Mouse (Mus musculus): ENCODE results near the gene Morn2.
"Not testable (repeated sequence)": the region's sequence is repeated elsewhere in the genome, so short reads cannot be mapped to it uniquely, and the experiment has no call there.

The Morn2 gene

GRCm38 (mm10) chr17:80290074-80290657, at the start of gene Morn2, which contains the start of gene Dhx57:
Gene Morn2 (plus strand): TSS chr17:80290203.
Gene Dhx57 (minus strand): TSS chr17:80290476.
- peak; percentile 95 for DNase-seq (ENCODE audit: low read depth, low spot score)

- no peak for DNase-seq (ENCODE audit: low read depth, low spot score)
Measured at GRCm38 (mm10) chr17:80241594-80241993, 48.4 kb upstream of the Morn2 start.

DNA sequence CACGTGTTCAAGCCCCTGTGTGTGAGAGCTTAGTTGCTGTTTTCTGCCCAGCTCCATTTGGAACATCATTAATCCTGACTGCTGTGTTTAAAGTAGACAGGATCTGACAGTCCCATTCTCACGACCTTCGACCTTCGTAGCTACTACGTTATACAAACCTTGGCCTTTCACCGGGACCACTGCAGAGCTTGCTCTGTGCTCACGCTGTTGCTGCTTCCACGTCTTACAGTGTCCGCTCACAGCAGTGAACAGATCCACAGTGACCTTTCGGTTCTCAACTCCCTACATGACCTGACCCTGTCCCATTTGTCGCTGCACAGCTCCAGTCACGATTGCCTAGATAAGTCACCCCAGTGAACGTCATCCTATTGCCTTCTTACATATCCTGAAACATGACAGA, 46.9 kb upstream of the Morn2 start:
- DNase-seq (ENCODE audit: low read depth, low spot score) = no peak

- no peak for DNase-seq (ENCODE audit: low read depth, low spot score)
Measured at GRCm38 (mm10) chr17:80252757-80253525, 37.1 kb upstream of the Morn2 start.

- no peak for DNase-seq (ENCODE audit: low read depth, low spot score)
Measured at GRCm38 (mm10) chr17:80254421-80254820, 35.6 kb upstream of the Morn2 start.

DNA sequence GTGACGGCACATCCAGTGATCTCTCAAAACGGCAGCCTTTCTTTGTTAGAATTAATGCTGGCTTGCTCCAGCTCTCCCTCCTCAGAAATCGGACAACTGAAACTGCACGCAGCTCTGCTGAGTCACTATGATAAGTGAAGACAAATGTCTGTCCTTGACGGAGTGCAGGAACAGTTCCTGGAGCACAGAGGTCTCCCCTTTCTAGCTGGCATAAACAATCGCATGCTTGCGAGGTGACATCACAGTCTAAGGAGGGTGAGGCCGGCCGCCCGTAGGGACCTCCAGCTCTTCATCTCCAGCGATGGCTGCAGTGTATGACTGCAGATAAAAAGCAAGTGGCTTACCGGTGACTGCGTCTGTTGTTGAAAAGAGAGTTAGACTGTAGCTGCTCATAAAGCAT, 34.8 kb upstream of the Morn2 start:
- peak; percentile 16 for DNase-seq (ENCODE audit: low read depth, low spot score)

DNA sequence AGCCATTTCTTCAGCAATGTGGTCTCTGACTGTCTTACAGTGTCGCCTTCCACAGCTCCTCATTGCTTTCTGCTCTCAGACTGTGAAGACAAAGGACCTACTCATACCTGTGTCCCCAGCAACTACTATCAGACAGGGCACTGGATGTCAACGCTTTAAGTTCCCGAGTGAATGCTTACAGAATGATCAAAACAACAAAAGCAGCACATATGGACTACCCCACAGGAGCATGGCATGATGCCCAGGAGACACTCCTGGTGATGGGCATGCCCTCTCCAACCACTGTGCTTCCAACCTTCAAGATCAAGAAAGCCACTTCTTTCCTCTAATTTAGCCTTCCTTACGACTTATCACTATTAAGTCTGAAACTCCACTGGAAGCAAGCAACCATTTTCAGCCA, 22.9 kb upstream of the Morn2 start:
- DNase-seq (ENCODE audit: low read depth, low spot score) = no peak

DNA sequence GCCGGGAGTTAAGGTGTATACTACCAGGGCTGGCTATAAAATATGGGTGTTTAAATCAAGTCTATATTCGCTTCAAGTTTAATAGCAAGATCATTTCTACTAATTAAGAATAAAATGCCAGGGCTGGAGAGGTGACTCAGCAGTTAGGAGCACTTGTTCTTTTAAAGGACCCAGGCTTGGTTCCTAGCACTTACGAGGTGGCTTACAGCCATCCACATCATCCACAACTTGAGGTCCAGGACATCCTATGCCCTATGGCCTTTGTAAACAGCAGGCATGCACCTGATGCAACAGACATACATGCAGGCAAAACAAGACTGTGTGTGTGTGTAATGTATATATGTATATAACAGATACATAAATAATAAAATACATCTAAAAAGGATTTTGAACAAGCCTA, 21.9 kb upstream of the Morn2 start:
- no peak for DNase-seq (ENCODE audit: low read depth, low spot score)

DNA sequence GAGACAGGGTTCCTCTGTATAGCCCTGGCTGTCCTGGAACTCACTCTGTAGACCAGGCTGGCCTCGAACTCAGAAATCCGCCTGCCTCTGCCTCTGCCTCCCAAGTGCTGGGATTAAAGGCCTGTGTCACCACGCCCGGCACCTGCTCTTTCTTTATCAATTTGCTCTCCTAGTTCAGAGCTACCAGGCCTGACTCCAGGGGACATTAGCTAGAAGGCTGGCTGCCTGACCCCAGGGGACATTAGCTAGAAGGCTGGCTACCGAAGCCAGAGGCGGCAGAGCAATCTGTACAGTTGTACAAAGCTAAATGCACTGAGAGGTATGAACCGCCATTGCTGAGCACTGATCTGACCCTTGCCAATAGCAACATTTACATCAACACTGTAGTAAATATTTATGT, 19.4 kb upstream of the Morn2 start:
- DNase-seq (ENCODE audit: low read depth, low spot score) = not testable (repeated sequence)

GRCm38 (mm10) chr17:80278255-80278654, 11.7 kb upstream of the Morn2 start:
- DNase-seq (ENCODE audit: low read depth, low spot score) = no peak

- no peak for DNase-seq (ENCODE audit: low read depth, low spot score)
Measured at GRCm38 (mm10) chr17:80279340-80280070, 10.5 kb upstream of the Morn2 start.

GRCm38 (mm10) chr17:80284446-80284845, 5.6 kb upstream of the Morn2 start:
- no peak for DNase-seq (ENCODE audit: low read depth, low spot score)

- DNase-seq (ENCODE audit: low read depth, low spot score) = no peak
Measured at GRCm38 (mm10) chr17:80288012-80288411, 2.0 kb upstream of the Morn2 start.

- DNase-seq (ENCODE audit: low read depth, low spot score) = peak; percentile 17
Measured at GRCm38 (mm10) chr17:80289280-80290073, 526 bp upstream of the Morn2 start.

DNA sequence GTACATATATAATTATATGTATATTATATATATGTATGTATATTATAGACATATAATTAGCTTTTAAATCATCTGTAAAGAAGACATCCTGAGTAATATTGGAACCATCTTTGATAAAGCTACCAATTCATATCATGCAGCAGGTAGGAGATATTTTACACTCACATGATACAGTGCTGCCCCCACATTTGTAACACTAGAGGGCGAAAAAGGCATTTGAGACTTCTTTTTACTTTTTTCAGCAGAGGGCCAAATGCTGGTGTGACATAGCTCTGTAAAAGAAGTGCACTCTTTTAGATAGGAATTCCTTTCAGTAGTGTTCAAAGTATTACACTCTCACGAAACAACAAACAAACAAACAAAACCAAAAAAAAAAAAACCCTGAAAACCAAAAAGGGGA, 1.1 kb downstream of the Morn2 start:
- DNase-seq (ENCODE audit: low read depth, low spot score) = peak; percentile 38

DNA sequence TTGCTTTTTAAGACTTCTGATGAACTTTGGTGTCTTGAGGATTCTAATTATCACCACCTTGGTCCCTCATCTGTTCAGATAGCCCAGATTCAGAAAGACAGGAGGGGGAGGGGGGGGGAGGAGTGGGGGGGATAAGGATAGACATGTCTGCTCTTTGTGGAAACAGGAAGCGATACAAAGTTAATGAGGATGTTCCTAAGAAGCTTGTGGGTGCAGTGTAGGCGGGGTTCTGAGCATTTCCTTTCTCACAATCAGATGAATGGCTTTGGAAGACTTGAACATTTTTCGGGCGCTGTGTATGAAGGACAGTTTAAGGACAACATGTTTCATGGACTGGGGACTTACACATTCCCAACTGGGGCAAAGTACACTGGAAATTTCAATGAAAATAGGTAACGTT, 5.3 kb downstream of the Morn2 start:
- DNase-seq (ENCODE audit: low read depth, low spot score) = no peak

DNA sequence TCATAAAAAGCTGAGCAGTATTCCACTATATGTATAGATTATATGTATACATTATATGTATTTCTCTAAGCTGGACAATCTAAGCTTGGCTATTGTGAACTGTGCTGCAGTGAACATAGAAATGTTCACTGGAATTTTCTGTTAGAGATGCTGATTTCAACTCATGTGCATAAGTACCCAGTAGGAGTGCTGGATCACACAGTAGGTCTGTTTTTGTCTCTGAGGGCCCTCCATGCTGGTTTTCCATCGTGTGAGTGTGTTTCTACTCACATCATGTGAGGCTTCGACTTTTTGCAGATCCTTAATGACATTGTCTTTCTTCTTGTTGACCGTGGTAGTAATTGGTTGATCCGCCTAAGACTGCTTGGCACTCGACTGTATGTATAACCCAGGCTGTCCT, 8.8 kb downstream of the Morn2 start:
- no peak for DNase-seq (ENCODE audit: low read depth, low spot score)

GRCm38 (mm10) chr17:80307251-80307650, 17.2 kb downstream of the Morn2 start, which contains the start of gene Arhgef33:
Gene Arhgef33 (plus strand): TSS chr17:80307407.
- DNase-seq (ENCODE audit: low read depth, low spot score) = no peak

- DNase-seq (ENCODE audit: low read depth, low spot score) = no peak
Measured at GRCm38 (mm10) chr17:80311761-80312160, 21.8 kb downstream of the Morn2 start.

- no peak for DNase-seq (ENCODE audit: low read depth, low spot score)
Measured at GRCm38 (mm10) chr17:80312405-80312804, 22.4 kb downstream of the Morn2 start.

DNA sequence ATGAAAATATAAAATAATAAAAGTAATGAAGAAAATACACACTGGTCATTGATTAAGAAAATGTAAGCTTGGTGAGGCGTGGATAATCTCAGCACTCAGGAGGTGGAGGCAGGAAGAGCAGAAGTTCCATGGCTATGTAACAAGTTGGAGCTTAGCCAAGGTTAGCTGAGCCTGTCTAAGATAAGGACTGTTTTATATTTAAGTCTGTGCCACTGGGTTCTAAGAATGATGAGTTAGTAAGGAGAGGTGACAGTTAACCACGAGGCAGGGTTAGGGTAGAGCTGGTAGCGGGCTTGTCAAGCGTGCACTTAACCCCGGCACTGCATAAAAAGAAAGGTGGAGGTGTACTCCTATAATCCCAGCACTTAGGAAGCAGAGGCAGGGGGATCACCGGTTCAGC, 32.2 kb downstream of the Morn2 start:
- no peak for DNase-seq (ENCODE audit: low read depth, low spot score)

DNA sequence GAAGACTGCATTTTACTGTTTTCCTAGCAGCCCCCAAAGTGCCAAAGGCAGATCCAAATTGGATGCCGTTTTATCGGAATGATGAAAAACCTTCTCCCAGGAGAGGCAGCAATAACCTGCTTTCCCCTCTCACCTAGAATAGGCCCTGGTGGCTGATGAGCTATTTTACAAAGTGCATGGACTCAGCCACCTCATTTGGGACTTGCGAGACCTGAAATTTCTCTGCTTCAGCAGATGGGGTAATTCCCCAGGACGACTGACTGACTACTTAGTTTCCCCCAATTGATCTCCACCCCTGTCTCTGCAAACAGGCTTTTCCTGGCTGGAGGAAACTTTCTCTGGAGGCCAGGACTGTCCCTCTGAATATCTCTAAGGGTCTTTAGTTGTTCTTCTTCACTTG, 33.0 kb downstream of the Morn2 start:
- DNase-seq (ENCODE audit: low read depth, low spot score) = no peak

All from embryo, embryonic 11.5 days (tissue).